Mouse (Mus musculus) embryonic facial prominence, embryonic 11.5 days (tissue): ENCODE measurements around the gene Foxred1. TPM values are rescaled to one million over a fixed set of nuclear protein-coding genes. Genes with fewer than 3 reads are reported as not detected.

Source experiments
- ATAC-seq: fragments of 200-750 bp; cut with Nextera tagmentation; replicated peaks from 2 replicates; pipeline ENCODE4 v1.8.0; 2017; ENCODE audit warnings: low read depth; ENCODE audit not compliant: insufficient number of reproducible peaks, low FRiP score, low TSS enrichment
- DNase-seq: peaks from one replicate; pipeline ENCODE4 v3.0.0-alpha.2; 2015; ENCODE audit warnings: low spot score
- H3K27ac ChIP-seq: fragments of 300-500 bp; sonication (generic); replicated peaks from 2 replicates; pipeline ENCODE4 v1.5.1; 2014; ENCODE audit warnings: mild to moderate bottlenecking, low read depth, low read length, control low read depth
- H3K27me3 ChIP-seq: fragments of 300-500 bp; sonication (generic); 2 replicates; pipeline ENCODE4 v1.6.1; 2014; ENCODE audit warnings: mild to moderate bottlenecking, low read length, moderate library complexity, mixed read lengths; ENCODE audit not compliant: control insufficient read depth, insufficient read depth
- H3K36me3 ChIP-seq: fragments of 300-500 bp; sonication (generic); replicated peaks from 2 replicates; pipeline ENCODE4 v1.6.1; 2014; ENCODE audit warnings: low read depth, mild to moderate bottlenecking, low read length, moderate library complexity, mixed read lengths; ENCODE audit not compliant: control insufficient read depth, insufficient read depth
- H3K4me1 ChIP-seq: fragments of 300-500 bp; sonication (generic); 2 replicates; pipeline ENCODE4 v1.6.1; 2014; ENCODE audit warnings: low read length, mixed read lengths; ENCODE audit not compliant: control insufficient read depth, insufficient read depth
- H3K4me2 ChIP-seq: fragments of 300-500 bp; sonication (generic); 2 replicates; pipeline ENCODE4 v1.6.1; 2014; ENCODE audit warnings: low read depth, mild to moderate bottlenecking, control low read depth, low read length, moderate library complexity
- H3K4me3 ChIP-seq: fragments of 300-500 bp; sonication (generic); 2 replicates; pipeline ENCODE4 v1.5.1; 2014; ENCODE audit warnings: low read depth, low read length, control low read depth
- H3K9ac ChIP-seq: fragments of 300-500 bp; sonication (generic); replicated peaks from 2 replicates; pipeline ENCODE4 v1.6.1; 2014; ENCODE audit warnings: mild to moderate bottlenecking, control low read depth, low read length
- H3K9me3 ChIP-seq: fragments of 300-500 bp; sonication (generic); replicated peaks from 2 replicates; pipeline ENCODE4 v1.6.1; 2016; ENCODE audit warnings: mild to moderate bottlenecking, low read length, inconsistent platforms, mixed read lengths; ENCODE audit not compliant: control insufficient read depth
- WGBS: fragments of 180-500 bp; shearing (Covaris S2); extraction: QIAGEN DNeasy Blood & Tissue Kit; methylation state at CpG from one replicate; pipeline ENCODE4 v1.1.7; 2014; 5-methylcytosine and 5-hydroxymethylcytosine counted together
- polyA plus RNA-seq: library from polyadenylated mRNA; unstranded; fragments of >200 nt; fragmentation: Nextera tagmentation; extraction: Ambion mirVana; gene quantifications from 2 replicates; pipeline ENCODE4 v1.2.1, GENCODE M21; 2014

The Foxred1 gene
- polyA plus RNA-seq, 1 experiment from 2014 or later, result 28.7 TPM

DNA sequence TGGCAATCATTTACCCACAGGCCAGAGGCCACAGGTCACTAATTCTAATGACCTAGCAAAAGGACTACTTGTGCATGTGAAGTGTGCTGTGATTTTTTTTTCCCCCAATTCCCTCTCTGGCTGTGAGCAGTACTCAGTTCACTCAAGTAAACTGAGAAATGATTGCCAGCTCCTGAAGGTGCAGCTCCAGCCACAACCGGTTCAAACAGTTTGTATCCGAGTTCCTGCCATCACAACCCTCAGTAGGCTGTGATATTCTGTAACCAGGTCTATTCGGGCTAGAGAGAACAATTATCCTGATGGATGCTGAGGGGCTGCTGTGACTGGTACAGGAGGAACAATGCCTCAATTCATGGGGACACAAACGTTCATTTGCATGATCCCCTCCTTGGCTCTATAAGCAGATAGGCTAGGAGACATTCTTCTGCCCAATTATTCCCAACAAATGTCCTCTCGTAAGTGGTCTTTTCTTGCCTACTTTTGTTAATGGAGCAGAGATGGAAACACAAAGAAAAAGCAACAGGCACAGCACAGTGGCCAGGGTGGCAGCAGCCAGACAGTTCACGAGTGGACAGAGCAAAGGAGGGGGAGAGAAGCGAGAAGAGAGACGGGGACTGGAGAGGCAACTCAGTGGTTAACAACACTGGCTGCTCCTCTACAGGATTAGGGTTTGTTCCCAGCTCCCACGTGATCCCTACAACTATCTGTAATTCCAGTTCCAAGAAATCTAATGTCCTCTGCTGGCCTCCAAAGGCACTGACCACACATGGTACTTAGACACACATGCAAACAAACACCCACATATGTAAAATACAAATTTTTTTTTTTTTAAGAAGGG, 43.8 kb downstream of the Foxred1 start:
- ATAC-seq (peak; percentile 56; the same call in 1 of the 2 replicates), DNase-seq (no peak)
- no peaks in the 10 kb centered on the region for H3K36me3 ChIP-seq
- H3K4me1 ChIP-seq, result no peaks in the 10 kb centered on the region
- H3K27me3 ChIP-seq, result no peaks in the 10 kb centered on the region
- no peaks in the 10 kb centered on the region for H3K9me3 ChIP-seq
- H3K4me3 ChIP-seq, result no peak overlapping the region
- no peak overlapping the region for H3K27ac ChIP-seq
- H3K4me2 ChIP-seq, result no peak overlapping the region
- no peak overlapping the region for H3K9ac ChIP-seq
- 23% methylated on average over 9 of the region's 9 CpGs for WGBS

DNA sequence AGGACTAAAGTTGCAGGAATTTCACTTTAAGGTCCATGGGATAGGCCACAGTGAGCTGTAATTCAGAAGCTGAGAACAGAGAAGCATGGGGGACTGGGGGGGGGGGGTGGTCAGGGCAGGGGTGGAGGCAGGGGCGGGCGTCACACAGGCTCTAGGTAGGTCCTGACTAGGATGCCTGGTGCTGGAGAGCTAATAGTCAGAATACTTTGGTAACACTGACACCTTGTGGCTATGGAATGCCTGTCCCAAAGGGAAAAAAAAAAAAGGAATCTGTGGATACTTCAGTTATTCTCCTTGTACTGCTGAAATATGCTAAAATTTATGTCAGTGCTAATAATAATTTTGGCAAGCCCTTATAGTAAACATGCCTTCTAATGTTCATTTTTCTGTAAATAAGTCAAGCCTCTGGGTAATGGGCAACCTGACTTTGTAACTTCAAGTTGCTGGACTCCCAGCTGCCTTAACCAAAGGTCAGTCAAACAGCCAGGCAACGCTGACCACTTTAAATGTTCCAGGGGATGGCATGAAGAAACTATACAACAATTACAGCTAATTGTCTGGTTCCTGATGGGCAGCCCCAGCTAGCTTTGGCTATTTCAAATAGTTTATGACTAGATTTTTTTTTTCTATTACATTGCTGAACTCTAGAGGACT, 44.6 kb downstream of the Foxred1 start:
- no peaks in the 10 kb centered on the region for H3K4me1 ChIP-seq
- no peaks in the 10 kb centered on the region for H3K9me3 ChIP-seq
- H3K27me3 ChIP-seq, result no peaks in the 10 kb centered on the region
- ATAC-seq, result 0 out of 2 replicates have a peak, but pooled peaks have one; percentile 68
- H3K27ac ChIP-seq, result no peak overlapping the region
- 18% methylated on average over 3 of the region's 3 CpGs for WGBS
- H3K9ac ChIP-seq, result no peak overlapping the region
- no peak overlapping the region for H3K4me3 ChIP-seq
- no peak overlapping the region for H3K4me2 ChIP-seq
- no peaks in the 10 kb centered on the region for H3K36me3 ChIP-seq
- peak; percentile 74 for DNase-seq

GRCm38 (mm10) chr9:35164142-35164874, 46.5 kb downstream of the Foxred1 start:
- Histone ChIP-seq H3K4me1 (no peaks in the 10 kb centered on the region), H3K27ac (no peak overlapping the region), H3K4me2 (no peak overlapping the region), H3K4me3 (no peak overlapping the region), H3K27me3 (no peaks in the 10 kb centered on the region), H3K9ac (no peak overlapping the region), H3K9me3 (no peaks in the 10 kb centered on the region), H3K36me3 (no peaks in the 10 kb centered on the region)
- ATAC-seq (no peak), DNase-seq (no peak)
- 81% methylated on average over 5 of the region's 5 CpGs for WGBS

DNA sequence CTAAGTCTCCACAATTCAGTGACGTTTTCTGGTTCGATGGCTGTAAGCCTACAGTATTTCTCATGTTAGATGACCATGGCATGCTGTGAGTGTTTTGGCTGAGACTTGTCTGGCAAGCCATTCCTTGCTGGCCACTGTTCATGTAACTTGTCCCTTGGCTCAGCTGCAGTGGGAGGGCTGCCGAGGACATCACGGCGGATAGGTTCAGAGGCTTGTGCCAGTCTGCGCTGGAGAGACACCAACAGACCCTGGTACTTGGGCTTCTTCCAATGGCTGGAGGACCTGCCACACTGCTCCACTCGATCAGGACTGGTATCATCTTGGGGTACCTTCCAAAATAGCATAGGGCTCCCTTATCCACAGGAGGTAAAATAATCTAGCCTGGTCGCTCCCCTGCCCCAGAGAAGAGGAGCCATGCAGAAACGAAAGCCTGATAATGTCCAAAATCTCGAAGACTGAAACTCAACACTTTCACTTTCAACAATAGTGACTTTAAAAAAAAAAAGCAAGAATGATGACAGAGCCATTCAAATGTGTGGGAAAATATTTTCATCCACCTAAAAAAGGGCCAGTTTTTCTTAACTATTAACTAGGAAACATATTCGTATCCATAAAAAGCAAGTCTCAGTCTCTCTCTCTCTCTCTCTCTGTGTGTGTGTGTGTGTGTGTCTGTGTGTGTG, 47.7 kb downstream of the Foxred1 start:
- H3K4me1 ChIP-seq, result no peaks in the 10 kb centered on the region
- H3K36me3 ChIP-seq, result no peaks in the 10 kb centered on the region
- no peaks in the 10 kb centered on the region for H3K9me3 ChIP-seq
- no peak overlapping the region for H3K4me3 ChIP-seq
- DNase-seq (no peak), ATAC-seq (no peak)
- H3K4me2 ChIP-seq, result no peak overlapping the region
- H3K9ac ChIP-seq, result no peak overlapping the region
- H3K27me3 ChIP-seq, result no peaks in the 10 kb centered on the region
- 93% methylated on average over 11 of the region's 11 CpGs for WGBS
- no peak overlapping the region for H3K27ac ChIP-seq

GRCm38 (mm10) chr9:35161721-35162120, 49.1 kb downstream of the Foxred1 start:
- Histone ChIP-seq H3K4me1 (no peaks in the 10 kb centered on the region), H3K9ac (no peak overlapping the region), H3K27ac (no peak overlapping the region), H3K4me3 (no peak overlapping the region), H3K9me3 (no peaks in the 10 kb centered on the region), H3K36me3 (no peaks in the 10 kb centered on the region), H3K4me2 (no peak overlapping the region), H3K27me3 (no peaks in the 10 kb centered on the region)
- ATAC-seq, result no peak
- WGBS, result 88% methylated on average over 7 of the region's 7 CpGs
- DNase-seq, result no peak

GRCm38 (mm10) chr9:35160662-35161061, 50.2 kb downstream of the Foxred1 start:
- H3K9me3 ChIP-seq, result no peaks in the 10 kb centered on the region
- H3K27me3 ChIP-seq, result no peaks in the 10 kb centered on the region
- no peak for DNase-seq
- H3K4me2 ChIP-seq, result no peak overlapping the region
- no peak overlapping the region for H3K4me3 ChIP-seq
- no peaks in the 10 kb centered on the region for H3K4me1 ChIP-seq
- H3K27ac ChIP-seq, result no peak overlapping the region
- ATAC-seq, result no peak
- H3K9ac ChIP-seq, result no peak overlapping the region
- no peaks in the 10 kb centered on the region for H3K36me3 ChIP-seq
- WGBS, result 45% methylated on average over 2 of the region's 2 CpGs

- ATAC-seq, result no peak
- no peak for DNase-seq
- no peak overlapping the region for H3K9ac ChIP-seq
- H3K4me3 ChIP-seq, result no peak overlapping the region
- H3K27ac ChIP-seq, result no peak overlapping the region
- WGBS, result 73% methylated on average over 3 of the region's 3 CpGs
- no peaks in the 10 kb centered on the region for H3K4me1 ChIP-seq
- no peaks in the 10 kb centered on the region for H3K27me3 ChIP-seq
- H3K36me3 ChIP-seq, result no peaks in the 10 kb centered on the region
- H3K9me3 ChIP-seq, result no peaks in the 10 kb centered on the region
- no peak overlapping the region for H3K4me2 ChIP-seq
Observed at GRCm38 (mm10) chr9:35158477-35158876, 52.4 kb downstream of the Foxred1 start.
